Mouse (Mus musculus): ENCODE results near the gene Smim22. TPM values are rescaled to one million over a fixed set of nuclear protein-coding genes. Genes with fewer than 3 reads are reported as not detected.

Gene Smim22
- polyA plus RNA-seq, 2 experiments from 2014 or later: not detected

GRCm38 (mm10) chr16:5010371-5010935, 3.4 kb downstream of the Smim22 start:
- ATAC-seq: no peak

- no peak for ATAC-seq
Measured at GRCm38 (mm10) chr16:5011285-5011684, 4.2 kb downstream of the Smim22 start.

GRCm38 (mm10) chr16:5012036-5013005, 5.2 kb downstream of the Smim22 start:
- no peak for ATAC-seq

- ATAC-seq: peak; percentile 100
Measured at GRCm38 (mm10) chr16:5013054-5013838, 6.2 kb downstream of the Smim22 start, which contains the start of gene Rogdi. Gene Rogdi, minus strand, starts transcription at chr16:5013553.

GRCm38 (mm10) chr16:5014578-5014977, 7.5 kb downstream of the Smim22 start:
- ATAC-seq: no peak

- no peak for ATAC-seq
Measured at GRCm38 (mm10) chr16:5024021-5024420, 16.9 kb downstream of the Smim22 start.

GRCm38 (mm10) chr16:5029847-5030246, 22.8 kb downstream of the Smim22 start:
- peak; percentile 36 for ATAC-seq

GRCm38 (mm10) chr16:5035591-5035990, 28.5 kb downstream of the Smim22 start:
- no peak for ATAC-seq

- no peak for ATAC-seq
Measured at GRCm38 (mm10) chr16:5036649-5037234, 29.7 kb downstream of the Smim22 start.

- ATAC-seq: no peak
Measured at GRCm38 (mm10) chr16:5045322-5045721, 38.2 kb downstream of the Smim22 start.

GRCm38 (mm10) chr16:5049182-5049773, 42.2 kb downstream of the Smim22 start:
- peak; percentile 15 for ATAC-seq

GRCm38 (mm10) chr16:5049774-5050234, 42.7 kb downstream of the Smim22 start, which contains the start of the genes Glyr1 and Ubn1:
Gene Glyr1, minus strand, starts transcription at chr16:5049863.
Gene Ubn1, plus strand, starts transcription at chr16:5050057.
- ATAC-seq: peak; percentile 94

GRCm38 (mm10) chr16:5050251-5051110, 43.4 kb downstream of the Smim22 start:
- ATAC-seq: peak; percentile 44

Other genes with a start within 250 kb of the Smim22 start
- gene Cdip1, start 217.0 kb upstream of the Smim22 start, polyA plus RNA-seq (2017; shearing (Covaris generic)): 10 to 100 TPM; 27.3 to 27.6 TPM
- gene 4930562C15Rik, start 171.9 kb upstream of the Smim22 start, polyA plus RNA-seq (2017; shearing (Covaris generic)): 1 to 10 TPM in 1 of 2 experiments, under 1 TPM in 1; 0.88 to 1.4 TPM
- 10 to 100 TPM; 26.7 to 26.8 TPM for gene Ubald1, start 127.0 kb upstream of the Smim22 start, polyA plus RNA-seq (2017; shearing (Covaris generic))
- 10 to 100 TPM; 25.9 to 33.6 TPM for gene Mgrn1, start 121.0 kb upstream of the Smim22 start, polyA plus RNA-seq (2017; shearing (Covaris generic))
- 10 to 100 TPM; 86.6 to 90.3 TPM for gene Nudt16l1, start 68.5 kb upstream of the Smim22 start, polyA plus RNA-seq (2017; shearing (Covaris generic))
- 10 to 100 TPM; 29.7 to 31.8 TPM for gene Anks3, start 43.1 kb upstream of the Smim22 start, polyA plus RNA-seq (2017; shearing (Covaris generic))
- gene Sept12, start 9.4 kb upstream of the Smim22 start, polyA plus RNA-seq (2017; shearing (Covaris generic)): not detected
- 10 to 100 TPM; 18.5 to 23.5 TPM for gene Rogdi, start 6.3 kb downstream of the Smim22 start, polyA plus RNA-seq (2017; shearing (Covaris generic))
- 10 to 100 TPM; 66.1 to 82.5 TPM for gene Glyr1, start 42.6 kb downstream of the Smim22 start, polyA plus RNA-seq (2017; shearing (Covaris generic))
- gene Ubn1, start 42.8 kb downstream of the Smim22 start, polyA plus RNA-seq (2017; shearing (Covaris generic)): 10 to 100 TPM; 28.7 to 41.5 TPM
- gene Ppl, start 125.1 kb downstream of the Smim22 start, polyA plus RNA-seq (2017; shearing (Covaris generic)): under 1 TPM in 1 of 2 experiments, not detected in 1; 0.17 TPM
- gene Sec14l5, start 139.8 kb downstream of the Smim22 start, polyA plus RNA-seq (2017; shearing (Covaris generic)): not detected
- gene Nagpa, start 196.7 kb downstream of the Smim22 start, polyA plus RNA-seq (2017; shearing (Covaris generic)): 10 to 100 TPM; 10.5 to 17.3 TPM
- not detected for gene AU021092, start 215.0 kb downstream of the Smim22 start, polyA plus RNA-seq (2017; shearing (Covaris generic))
- 10 to 100 TPM; 14.6 to 16.9 TPM for gene Alg1, start 226.3 kb downstream of the Smim22 start, polyA plus RNA-seq (2017; shearing (Covaris generic))
- 10 to 100 TPM; 37.1 to 44.0 TPM for gene Eef2kmt, start 248.7 kb downstream of the Smim22 start, polyA plus RNA-seq (2017; shearing (Covaris generic))